Mouse (Mus musculus): ENCODE results near the gene Aoah.

The Aoah gene

GRCm38 (mm10) chr13:21074847-21075246 lies 280.9 kb downstream of the Aoah start, which contains the start of gene Olfr1370:
TSS of gene Olfr1370 (minus strand) at chr13:21074947.
- no peak for DNase-seq (ENCODE audit: low spot score)

- DNase-seq (ENCODE audit: low spot score) = no peak
These were observed 288.8 kb downstream of the Aoah start for GRCm38 (mm10) chr13:21082686-21083085.

All from MN1 (cell line).